Mouse (Mus musculus) bone marrow macrophage, adult 2 months (primary cell): ENCODE data around the gene Phlda1.

Experiments
- CTCF ChIP-seq: IDR thresholded peaks from 2 replicates; pipeline ENCODE4 v1.5.1; 2012; ENCODE audit warnings: low read depth, mild to moderate bottlenecking, low read length, moderate library complexity
- POLR2A ChIP-seq: IDR thresholded peaks from 2 replicates; pipeline ENCODE4 v1.6.1; 2012; ENCODE audit warnings: mild to moderate bottlenecking, low read depth, low read length, borderline replicate concordance

- TF ChIP-seq CTCF (no peak), POLR2A (no peak)
These were observed 29.0 kb upstream of the Phlda1 start for GRCm38 (mm10) chr10:111476989-111477510.
